Mouse (Mus musculus) frontal cortex, adult (tissue): ENCODE data around the gene Ss18l1.

ENCODE experiments used
- ATAC-seq: cut with Nextera tagmentation; 2 replicates; pipeline ENCODE4 v1.9.2; 2017; ENCODE audit warnings: mild to moderate bottlenecking, moderate library complexity, mixed read lengths; ENCODE audit not compliant: low TSS enrichment

The Ss18l1 gene

GRCm38 (mm10) chr2:180086637-180087027 is 44.3 kb downstream of the Ss18l1 start:
- ATAC-seq = no peak

DNA sequence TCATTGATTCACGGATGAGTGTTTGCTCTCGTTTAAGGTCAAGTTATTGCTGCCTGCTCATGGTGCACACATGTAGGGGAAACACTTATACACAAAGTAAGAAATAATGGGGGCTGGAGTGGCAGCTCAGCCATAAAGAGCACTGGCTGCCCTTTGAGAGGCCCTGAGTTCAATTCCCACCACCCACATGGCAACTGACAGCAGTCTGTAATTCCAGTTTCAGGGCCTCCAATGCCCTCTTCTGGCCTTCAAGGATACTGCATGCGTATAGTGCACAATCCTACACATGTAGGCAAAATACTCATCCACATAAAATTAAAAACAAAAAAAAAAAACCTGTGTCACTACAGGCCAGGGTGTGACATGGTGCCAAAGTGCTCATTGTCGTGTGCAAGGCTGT is 45.2 kb downstream of the Ss18l1 start:
- no peak for ATAC-seq

DNA sequence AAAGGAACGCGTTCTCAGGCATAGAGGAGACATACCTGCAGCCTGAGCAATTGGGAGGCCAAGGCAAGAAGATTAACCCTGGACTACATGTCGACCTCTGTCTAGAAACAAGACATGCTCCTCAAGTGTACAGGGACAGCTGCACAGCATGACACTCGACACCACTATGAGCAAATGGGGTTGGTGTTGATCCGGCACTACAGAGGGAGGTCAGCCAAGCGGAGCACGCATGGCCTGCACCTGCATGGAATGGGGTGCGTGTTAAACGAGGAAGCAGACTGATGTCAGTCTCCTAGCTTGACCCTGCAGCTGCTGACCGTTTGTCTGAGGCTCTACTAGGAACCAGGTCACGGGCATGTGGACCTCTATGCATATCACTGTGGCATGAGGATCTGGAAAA is 48.0 kb downstream of the Ss18l1 start:
- ATAC-seq = no peak

DNA sequence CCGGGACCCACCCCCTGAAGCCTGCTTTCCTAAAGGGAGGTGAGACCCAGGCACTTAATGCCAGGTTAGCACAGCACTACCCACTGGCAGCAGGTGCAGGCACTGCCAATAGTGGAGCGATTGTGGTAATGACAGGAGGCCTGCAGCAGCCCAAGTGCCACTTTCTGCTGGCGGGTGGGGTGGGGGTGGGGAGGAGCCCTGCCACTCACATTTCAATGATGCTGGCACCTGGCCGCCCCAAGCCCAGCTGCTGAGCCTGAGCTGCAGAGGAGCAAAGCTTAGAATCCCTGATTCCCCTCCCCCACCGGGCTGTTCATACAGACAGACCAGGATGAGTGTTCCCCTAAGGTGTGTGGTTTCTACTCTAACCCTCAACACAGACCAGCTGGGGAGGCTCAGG is 53.4 kb downstream of the Ss18l1 start:
- ATAC-seq = no peak

- no peak for ATAC-seq
Measured at GRCm38 (mm10) chr2:180097585-180097984, 55.3 kb downstream of the Ss18l1 start.

GRCm38 (mm10) chr2:180098167-180098566 is 55.9 kb downstream of the Ss18l1 start:
- peak; percentile 56; the same call in 1 of the 2 replicates for ATAC-seq

DNA sequence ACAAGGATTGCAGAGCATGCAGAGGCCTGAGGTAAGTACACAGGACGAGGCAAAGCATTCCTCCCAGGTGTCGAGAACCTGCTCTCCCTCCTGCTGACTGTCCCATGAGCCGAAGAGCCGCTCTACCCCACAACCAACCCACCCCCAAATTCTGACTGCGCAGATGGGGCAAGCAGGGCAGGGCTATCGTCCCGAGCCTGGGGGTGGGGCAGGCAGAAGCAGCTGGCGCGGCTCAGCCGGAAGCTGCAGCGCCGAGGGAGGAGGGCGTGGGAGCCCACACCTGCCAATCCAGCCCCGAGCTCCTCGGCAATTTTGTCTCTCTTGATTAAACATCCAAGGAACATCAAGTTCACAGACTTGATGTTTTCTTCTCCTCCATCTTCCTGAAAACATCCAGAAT is 57.2 kb downstream of the Ss18l1 start:
- ATAC-seq = no peak; the same call in 1 of the 2 replicates

GRCm38 (mm10) chr2:180103151-180103977 is 61.1 kb downstream of the Ss18l1 start:
- ATAC-seq = no peak

DNA sequence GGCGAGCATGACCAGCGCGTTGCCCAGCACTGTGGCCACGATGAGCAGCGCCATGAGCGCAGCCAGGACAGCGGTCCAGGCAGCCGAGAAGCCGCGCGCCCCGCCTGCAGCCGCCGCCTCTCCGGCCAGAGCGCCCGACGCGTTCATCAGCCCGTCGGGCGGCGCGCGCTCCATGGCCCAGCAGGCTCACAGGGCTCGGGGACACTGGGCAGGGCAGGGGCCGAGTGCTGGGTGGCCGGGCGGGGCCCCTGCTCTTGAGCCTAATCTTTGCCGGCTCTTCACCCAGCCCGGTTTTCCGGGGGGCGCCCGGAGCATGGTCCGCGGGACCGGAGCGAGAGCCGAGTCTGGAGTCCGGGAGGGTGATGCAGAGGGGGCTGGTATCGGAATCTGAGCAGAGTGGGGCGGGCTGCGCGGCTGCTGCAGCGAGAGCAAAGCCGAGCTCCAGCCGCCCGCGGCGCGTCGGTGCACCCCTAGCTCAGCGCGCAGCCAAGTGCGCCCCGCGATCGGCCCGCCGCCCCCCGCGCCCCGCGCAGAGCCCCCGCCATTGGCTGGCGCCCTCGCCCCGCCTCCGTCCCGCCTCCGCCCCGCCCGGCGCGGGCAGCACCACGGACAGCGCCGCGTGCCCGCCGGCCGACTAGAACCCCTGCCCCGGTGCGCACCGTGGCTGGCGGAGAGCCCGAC is 61.8 kb downstream of the Ss18l1 start, which contains the start of gene Hrh3:
Hrh3 (minus strand) TSS at position 511 of the 681 bp plus-strand sequence.
- peak; percentile 24; the same call in 1 of the 2 replicates for ATAC-seq

DNA sequence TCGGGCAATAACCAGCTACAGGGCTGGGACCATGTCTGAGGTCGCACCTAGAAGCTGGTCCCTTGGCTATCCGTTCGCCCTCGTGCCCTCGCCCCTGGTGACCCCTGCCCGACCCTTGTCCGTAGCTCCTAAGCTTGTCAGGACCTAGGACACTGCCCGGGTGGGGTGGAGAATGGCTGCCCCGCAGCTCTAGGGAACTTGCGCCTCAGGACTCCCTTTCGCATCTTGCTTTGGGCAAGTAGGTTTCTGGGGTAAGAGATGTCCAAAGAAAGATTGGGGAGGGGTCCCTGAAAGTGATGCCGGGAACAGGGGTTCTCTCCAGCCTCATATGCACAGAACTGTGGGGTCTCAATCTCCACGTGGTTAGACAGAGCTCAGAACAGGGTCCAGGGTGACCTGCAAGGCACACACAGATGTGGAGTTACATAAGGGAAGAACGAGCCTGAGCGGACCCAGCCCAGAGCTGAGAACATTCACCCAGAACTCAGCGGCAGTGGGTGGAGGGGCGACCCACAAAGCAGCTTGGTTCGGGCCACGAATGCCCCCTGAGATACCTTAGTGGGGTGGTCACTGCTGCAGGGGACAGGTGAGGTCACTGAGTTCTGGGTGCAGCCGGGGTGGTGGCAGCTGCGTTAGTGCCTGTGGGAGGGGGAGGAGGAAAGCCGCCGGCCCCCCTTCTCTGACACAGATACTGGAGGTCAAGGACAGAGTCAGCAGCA is 62.5 kb downstream of the Ss18l1 start:
- ATAC-seq = 0 out of 2 replicates have a peak, but pooled peaks have one; percentile 4

- 0 out of 2 replicates have a peak, but pooled peaks have one; percentile 15 for ATAC-seq
Measured at GRCm38 (mm10) chr2:180105441-180106190, 63.3 kb downstream of the Ss18l1 start.

GRCm38 (mm10) chr2:180107081-180107480 is 64.8 kb downstream of the Ss18l1 start:
- ATAC-seq = no peak

- no peak for ATAC-seq
Measured at GRCm38 (mm10) chr2:180108285-180108684, 66.0 kb downstream of the Ss18l1 start.

DNA sequence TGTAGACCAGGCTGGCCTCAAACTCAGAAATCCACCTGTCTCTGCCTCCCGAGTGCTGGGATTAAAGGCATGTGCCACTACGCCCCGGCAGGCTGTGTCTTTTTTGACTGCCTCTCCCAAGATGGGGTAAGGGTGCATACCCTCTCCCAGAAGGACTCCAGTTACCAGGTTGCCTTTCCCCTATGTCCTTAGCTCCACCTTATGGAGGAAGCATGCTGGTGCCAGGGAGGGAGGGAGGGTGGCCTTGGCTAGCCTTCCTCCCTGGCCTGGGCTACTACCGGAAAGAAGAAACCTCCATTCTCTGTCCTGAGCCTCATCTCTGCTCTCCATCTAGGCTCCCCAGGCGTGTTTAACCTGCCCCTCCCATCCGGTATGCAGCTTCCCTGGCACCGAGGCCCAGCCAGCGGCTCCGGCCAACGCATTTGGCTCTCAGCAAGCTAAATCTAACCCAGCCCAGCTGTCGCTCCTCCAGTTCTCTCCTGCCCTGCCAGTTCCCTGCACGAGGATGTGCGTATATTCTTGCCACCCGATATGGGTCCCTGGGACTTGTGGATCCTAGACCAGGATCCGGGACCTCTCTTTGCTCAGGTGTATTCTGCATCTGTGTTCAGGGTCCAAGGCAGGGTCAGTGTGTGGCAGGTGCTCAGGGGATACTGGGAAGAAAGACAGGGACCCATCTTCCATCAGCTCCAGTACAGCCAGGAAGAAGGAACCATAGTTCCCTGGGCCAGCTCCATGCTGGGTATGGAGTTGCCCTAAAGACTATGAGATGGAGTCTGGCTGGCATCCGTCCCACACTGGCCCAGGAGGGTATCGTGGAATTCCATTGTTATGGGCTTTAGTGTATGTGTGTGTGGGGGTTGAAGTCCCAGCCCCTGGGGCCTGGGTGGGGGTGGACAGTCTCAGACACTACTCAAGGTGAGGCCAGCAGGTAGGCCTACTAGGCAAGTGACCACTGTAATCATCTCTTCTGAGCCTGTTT is 71.9 kb downstream of the Ss18l1 start:
- ATAC-seq = peak; percentile 38

DNA sequence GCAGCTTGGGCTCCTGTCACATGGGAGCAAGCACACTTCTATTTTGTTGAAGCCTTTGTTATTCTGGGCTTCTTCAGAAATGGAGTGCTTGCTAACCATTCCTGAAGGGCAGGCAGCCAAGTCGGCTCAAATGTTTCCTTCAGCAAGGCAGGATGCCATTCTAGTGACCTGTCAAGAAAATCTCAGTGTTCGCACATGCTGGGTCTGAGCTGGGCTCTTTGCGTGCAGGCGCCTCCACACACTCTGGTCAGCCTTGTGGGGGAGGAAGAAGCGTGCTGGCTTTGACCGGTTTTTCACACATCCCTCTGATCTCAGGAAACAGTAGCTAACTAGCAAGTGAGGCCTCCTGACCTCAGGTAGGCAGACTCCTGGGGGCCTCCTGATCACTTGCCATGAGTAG is 73.0 kb downstream of the Ss18l1 start:
- ATAC-seq = no peak

DNA sequence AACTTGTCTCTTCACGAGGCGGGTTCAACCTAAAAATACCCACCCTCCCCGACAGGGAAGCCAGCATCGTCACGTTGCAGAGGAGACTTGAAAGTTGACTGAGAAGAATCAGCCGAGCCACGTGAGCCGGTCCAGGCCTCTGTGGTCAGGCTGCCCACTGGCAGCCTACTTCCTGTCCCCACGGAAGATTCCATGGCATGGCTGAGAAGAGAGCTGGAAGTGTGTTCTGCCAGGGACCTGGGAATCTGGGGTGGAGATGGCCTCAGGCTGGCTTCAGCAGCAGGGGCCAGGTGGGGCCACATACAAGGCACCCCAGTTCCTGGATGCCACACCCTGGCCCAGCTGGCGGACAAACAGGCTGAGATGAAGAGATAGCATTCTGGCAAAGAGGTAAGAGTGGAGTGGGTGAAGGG is 73.8 kb downstream of the Ss18l1 start:
- no peak for ATAC-seq

- no peak for ATAC-seq
Measured at GRCm38 (mm10) chr2:180116741-180117484, 74.6 kb downstream of the Ss18l1 start.

GRCm38 (mm10) chr2:180117485-180118194 is 75.3 kb downstream of the Ss18l1 start:
- ATAC-seq = peak; percentile 20; the same call in 1 of the 2 replicates
